Mouse (Mus musculus) midbrain, embryonic 14.5 days (tissue): Measurements from ENCODE around the gene Ptges3. TPM values are rescaled to one million over a fixed set of nuclear protein-coding genes. Genes with fewer than 3 reads are reported as not detected.
A peak's percentile ranks its signal among the peaks of the same experiment; 100 is the strongest.
"Not testable (repeated sequence)": the region's sequence is repeated elsewhere in the genome, so short reads cannot be mapped to it uniquely, and the experiment has no call there.

Experiments
- ATAC-seq: fragments of 200-750 bp; cut with Nextera tagmentation; 2 replicates; pipeline ENCODE4 v1.8.0; 2017; ENCODE audit warnings: moderate number of reproducible peaks, moderate library complexity; ENCODE audit not compliant: low FRiP score, low TSS enrichment
- DNase-seq: peaks from one replicate; pipeline ENCODE4 v3.0.0-alpha.2; 2015
- H3K27ac ChIP-seq: fragments of 300-500 bp; sonication (generic); replicated peaks from 2 replicates; pipeline ENCODE4 v1.5.1; 2014; ENCODE audit warnings: mild to moderate bottlenecking, low read depth, low read length, moderate library complexity
- H3K27me3 ChIP-seq: fragments of 300-500 bp; sonication (generic); 2 replicates; pipeline ENCODE4 v1.6.1; 2014; ENCODE audit warnings: low read length, control low read depth, mixed read lengths; ENCODE audit not compliant: control insufficient read depth, insufficient read depth
- H3K36me3 ChIP-seq: fragments of 300-500 bp; sonication (generic); 2 replicates; pipeline ENCODE4 v1.6.1; 2014; ENCODE audit warnings: low read length, control low read depth; ENCODE audit not compliant: control insufficient read depth, insufficient read depth
- H3K4me1 ChIP-seq: fragments of 300-500 bp; sonication (generic); 2 replicates; pipeline ENCODE4 v1.6.1; 2014; ENCODE audit warnings: mild to moderate bottlenecking, antibody characterized with exemption, low read length, control low read depth; ENCODE audit not compliant: control insufficient read depth, insufficient read depth
- H3K4me2 ChIP-seq: fragments of 300-500 bp; sonication (generic); 2 replicates; pipeline ENCODE4 v1.6.1; 2014; ENCODE audit warnings: mild to moderate bottlenecking, low read length, moderate library complexity
- H3K4me3 ChIP-seq: fragments of 300-500 bp; sonication (generic); replicated peaks from 2 replicates; pipeline ENCODE4 v1.5.1; 2014; ENCODE audit warnings: low read depth, low read length
- H3K9ac ChIP-seq: fragments of 300-500 bp; sonication (generic); replicated peaks from 2 replicates; pipeline ENCODE4 v1.6.1; 2014; ENCODE audit warnings: mild to moderate bottlenecking, low read length, moderate library complexity
- H3K9me3 ChIP-seq: fragments of 300-500 bp; sonication (generic); 2 replicates; pipeline ENCODE4 v1.6.1; 2016; ENCODE audit warnings: low read length, control low read depth, mixed read lengths; ENCODE audit not compliant: control insufficient read depth
- WGBS: fragments of 180-500 bp; shearing (Covaris S2); extraction: QIAGEN DNeasy Blood & Tissue Kit; methylation state at CpG from one replicate; pipeline ENCODE4 v1.1.7; 2014; 5-methylcytosine and 5-hydroxymethylcytosine counted together
- polyA plus RNA-seq: library from polyadenylated mRNA; unstranded; fragments of >200 nt; fragmentation: Nextera tagmentation; extraction: Ambion mirVana; gene quantifications from 2 replicates; pipeline ENCODE4 v1.2.1, GENCODE M21; 2014

The Ptges3 gene
- polyA plus RNA-seq, 1 experiment from 2014 or later: 443 TPM

GRCm38 (mm10) chr10:128050355-128050754, 8.4 kb upstream of the Ptges3 start:
- H3K9me3 ChIP-seq: no peaks in the 10 kb centered on the region
- no peak overlapping the region for H3K9ac ChIP-seq
- 85% methylated on average over 2 of the region's 2 CpGs for WGBS
- no peak overlapping the region for H3K4me3 ChIP-seq
- no peaks in the 10 kb centered on the region for H3K4me1 ChIP-seq
- H3K27me3 ChIP-seq: no peaks in the 10 kb centered on the region
- no peak overlapping the region for H3K4me2 ChIP-seq
- ATAC-seq: no peak
- H3K27ac ChIP-seq: no peak overlapping the region
- no peak for DNase-seq
- peaks cover 55% of the 10 kb centered on the region for H3K36me3 ChIP-seq

- 97% methylated on average over 5 of the region's 5 CpGs for WGBS
- no peak overlapping the region for H3K4me3 ChIP-seq
- H3K9ac ChIP-seq: no peak overlapping the region
- ATAC-seq: no peak
- no peaks in the 10 kb centered on the region for H3K27me3 ChIP-seq
- no peaks in the 10 kb centered on the region for H3K9me3 ChIP-seq
- no peak overlapping the region for H3K4me2 ChIP-seq
- H3K36me3 ChIP-seq: peaks cover 44% of the 10 kb centered on the region
- no peak for DNase-seq
- no peaks in the 10 kb centered on the region for H3K4me1 ChIP-seq
- H3K27ac ChIP-seq: no peak overlapping the region
These were observed 7.2 kb upstream of the Ptges3 start for GRCm38 (mm10) chr10:128051589-128051988.

GRCm38 (mm10) chr10:128052136-128052535, 6.6 kb upstream of the Ptges3 start:
- ATAC-seq, H3K4me1 ChIP-seq, H3K4me3 ChIP-seq, H3K9ac ChIP-seq, DNase-seq, H3K27me3 ChIP-seq, H3K9me3 ChIP-seq, H3K4me2 ChIP-seq, H3K27ac ChIP-seq: not testable (repeated sequence)
- H3K36me3 ChIP-seq: peaks cover 40% of the 10 kb centered on the region
- 95% methylated on average over 1 of the region's 2 CpGs for WGBS

GRCm38 (mm10) chr10:128053001-128053400, 5.8 kb upstream of the Ptges3 start:
- no peak overlapping the region for H3K4me3 ChIP-seq
- no peaks in the 10 kb centered on the region for H3K27me3 ChIP-seq
- H3K9ac ChIP-seq: no peak overlapping the region
- 93% methylated on average over 8 of the region's 8 CpGs for WGBS
- DNase-seq (no peak), ATAC-seq (no peak)
- H3K36me3 ChIP-seq: peaks cover 33% of the 10 kb centered on the region
- peaks cover 6% of the 10 kb centered on the region for H3K4me1 ChIP-seq
- H3K27ac ChIP-seq: no peak overlapping the region
- H3K4me2 ChIP-seq: no peak overlapping the region
- no peaks in the 10 kb centered on the region for H3K9me3 ChIP-seq

DNA sequence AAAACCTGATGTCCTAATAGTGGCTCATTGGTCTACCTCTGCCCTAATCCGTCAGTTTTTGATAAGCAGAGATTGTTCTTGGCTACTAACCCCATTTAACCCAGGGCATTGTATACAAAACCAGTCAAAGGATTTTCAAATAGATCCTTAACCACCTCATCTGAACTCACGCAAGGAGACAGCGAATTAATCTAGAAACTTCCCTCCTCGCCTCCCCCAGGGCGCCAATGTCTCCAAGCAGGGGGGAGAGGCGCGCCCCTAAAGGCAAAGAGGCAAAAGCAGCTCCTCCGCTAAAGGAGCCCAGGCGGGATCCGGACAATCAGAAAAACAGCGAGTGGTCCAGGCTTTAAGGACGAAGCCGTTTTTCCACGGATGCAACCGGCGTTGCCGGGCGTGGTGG, 570 bp upstream of the Ptges3 start:
- 0 out of 2 replicates have a peak, but pooled peaks cover 5% of the 10 kb centered on the region for H3K36me3 ChIP-seq
- no peak for DNase-seq
- no peak for ATAC-seq

DNA sequence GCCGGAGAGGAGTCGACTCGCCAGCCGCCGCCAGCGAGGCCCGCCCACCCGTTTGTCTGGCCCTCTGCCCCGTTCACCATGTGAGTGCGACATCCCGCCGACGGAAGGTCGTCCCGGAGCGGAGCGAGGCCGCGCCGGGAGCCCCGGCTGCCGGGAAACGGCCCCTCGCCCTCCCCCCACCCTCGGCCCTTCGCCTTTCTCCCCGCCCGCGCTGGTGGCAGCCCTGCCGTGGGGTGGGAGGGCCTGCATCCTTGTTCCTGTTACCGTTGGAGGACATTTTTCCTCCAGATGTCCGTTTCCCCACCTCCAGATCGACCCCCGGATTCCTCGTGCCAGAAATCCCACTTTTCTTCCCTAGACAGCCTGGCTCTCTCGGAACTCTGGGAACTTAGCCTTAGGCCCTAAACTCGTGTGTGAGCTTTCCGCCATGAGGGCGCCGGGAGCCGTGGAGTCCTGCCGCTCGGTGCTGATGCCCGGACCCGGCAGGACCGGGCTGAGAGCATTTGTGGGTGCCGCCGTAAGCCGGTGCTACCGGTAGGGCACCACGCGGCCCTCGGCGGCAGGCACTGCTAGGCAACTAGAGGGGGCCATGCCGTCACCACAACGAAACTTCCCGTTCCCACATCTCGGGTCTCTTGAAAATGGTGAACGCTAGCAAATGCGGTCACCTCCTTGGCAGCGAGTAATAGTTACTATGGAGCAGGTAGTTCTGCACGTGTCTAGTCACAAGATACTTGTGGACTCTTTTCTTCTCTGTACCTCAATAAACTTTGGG, 640 bp downstream of the Ptges3 start:
- DNase-seq (peak; percentile 69), ATAC-seq (peak; percentile 57; the same call in 1 of the 2 replicates)
- no peaks in the 10 kb centered on the region for H3K27me3 ChIP-seq
- peaks cover 17% of the 10 kb centered on the region for H3K4me1 ChIP-seq
- H3K4me2 ChIP-seq: peak overlapping the region; percentile 90
- WGBS: under 1% methylated on average over 62 of the region's 62 CpGs
- H3K9me3 ChIP-seq: no peaks in the 10 kb centered on the region
- peak overlapping the region; percentile 89 for H3K9ac ChIP-seq
- H3K4me3 ChIP-seq: peak overlapping the region; percentile 88
- H3K27ac ChIP-seq: peak overlapping the region; percentile 99
- peaks cover 8% of the 10 kb centered on the region; the same call in 1 of the 2 replicates for H3K36me3 ChIP-seq

More for the DNA sequence above, 570 bp upstream of the Ptges3 start:
- under 1% methylated on average over 18 of the region's 18 CpGs for WGBS
- Histone ChIP-seq H3K4me1 (peaks cover 17% of the 10 kb centered on the region), H3K9ac (peak overlapping the region; percentile 89), H3K27me3 (no peaks in the 10 kb centered on the region), H3K27ac (peak overlapping the region; percentile 99), H3K9me3 (no peaks in the 10 kb centered on the region), H3K4me2 (peak overlapping the region; percentile 90), H3K4me3 (peak overlapping the region; percentile 88)

- WGBS: 87% methylated on average over 5 of the region's 5 CpGs
- Histone ChIP-seq H3K9ac (no peak overlapping the region), H3K4me2 (peak overlapping the region; percentile 90), H3K36me3 (peaks cover 8% of the 10 kb centered on the region; the same call in 1 of the 2 replicates), H3K27ac (no peak overlapping the region), H3K4me1 (peaks cover 17% of the 10 kb centered on the region), H3K4me3 (no peak overlapping the region), H3K9me3 (no peaks in the 10 kb centered on the region), H3K27me3 (no peaks in the 10 kb centered on the region)
- ATAC-seq: no peak
- DNase-seq: no peak
These were observed 2.4 kb downstream of the Ptges3 start for GRCm38 (mm10) chr10:128061109-128061508.

GRCm38 (mm10) chr10:128062221-128062989, 3.7 kb downstream of the Ptges3 start:
- Histone ChIP-seq H3K27ac (no peak overlapping the region), H3K9ac (no peak overlapping the region), H3K36me3 (peaks cover 8% of the 10 kb centered on the region; the same call in 1 of the 2 replicates), H3K27me3 (no peaks in the 10 kb centered on the region), H3K4me2 (no peak overlapping the region), H3K9me3 (no peaks in the 10 kb centered on the region), H3K4me3 (no peak overlapping the region), H3K4me1 (peaks cover 17% of the 10 kb centered on the region)
- 96% methylated on average over 6 of the region's 6 CpGs for WGBS
- DNase-seq (no peak), ATAC-seq (no peak)
